In genomic region chr1:74791249-74791648, GRCm38 (mm10) we compare ENCODE assay signal across 10 mouse cellular contexts. TPM values are rescaled to one million over a fixed set of nuclear protein-coding genes. Genes with fewer than 3 reads are reported as not detected.
A peak's percentile ranks its signal among the peaks of the same experiment; 100 is the strongest.
DNase-seq lines count a peak whose midpoint lies in the region; ATAC-seq and TF ChIP-seq lines count a peak whose summit lies in the region.
"Had no signal": no experiment of that assay in that cellular context is flagged by ENCODE, and none has a peak within 500 bp of the region (broad histone marks: within the 10 kb centered on the region; RNA-seq: fewer than 3 reads in every experiment).

TSS of gene Wnt10a (plus strand) at chr1:74791516.

- 0 out of 2 replicates have a peak within 1 kb of the TSS, but pooled peaks have one; percentile 42 for H3K9ac ChIP-seq in heart, embryonic 16.5 days (ENCODE audit: low read length)
- H3K9ac ChIP-seq in midbrain, embryonic 14.5 days (replicated peaks; ENCODE audit: low read length) = no peak within 1 kb of the TSS

- H3K36me3 ChIP-seq in heart, embryonic 16.5 days (ENCODE audit: control insufficient read depth, insufficient read depth) = no peaks in the 10 kb centered on the region
- H3K36me3 ChIP-seq in midbrain, embryonic 14.5 days (ENCODE audit: control insufficient read depth, insufficient read depth, low read length) = no peaks in the 10 kb centered on the region

- intact Hi-C loops in heart, postnatal 10 days (cut with DNase I) = no loop called here

- 2% methylated on average over 11 of the region's 11 CpGs for WGBS in heart, embryonic 16.5 days
- 0% methylated on average over 11 of the region's 11 CpGs for WGBS in midbrain, embryonic 14.5 days

- peak within 1 kb of the TSS; percentile 41 for H3K4me3 ChIP-seq in heart, embryonic 16.5 days (ENCODE audit: low read length)
- peak within 1 kb of the TSS; percentile 25 for H3K4me3 ChIP-seq in midbrain, embryonic 14.5 days (replicated peaks; ENCODE audit: low read depth, low read length)

- TF ChIP-seq CTCF in brain, embryonic 14.5 days (IDR thresholded peaks at IDR 0.05; ENCODE audit: borderline replicate concordance, extremely low read depth, insufficient read depth, insufficient read length) = no peak

- TF ChIP-seq POLR2A in brain, embryonic 14.5 days (IDR thresholded peaks at IDR 0.05; ENCODE audit: borderline replicate concordance, extremely low read depth, insufficient read depth, insufficient read length, poor library complexity, severe bottlenecking) = no peak

- peak within 1 kb of the TSS; percentile 61 for H3K4me2 ChIP-seq in heart, embryonic 16.5 days (ENCODE audit: low read depth, low read length)
- peak within 1 kb of the TSS; percentile 54 for H3K4me2 ChIP-seq in midbrain, embryonic 14.5 days (ENCODE audit: low read length)

- no peak for ATAC-seq in heart, embryonic 16.5 days (replicated peaks; ENCODE audit: extremely low read depth, insufficient read depth, low FRiP score)
- peak; percentile 9; the same call in 1 of the 2 replicates for ATAC-seq in midbrain, embryonic 14.5 days (ENCODE audit: low FRiP score, low TSS enrichment)
- ATAC-seq in activated CD4-positive, CD25-positive, alpha-beta regulatory T cell, adult 4 months = no peak

- peaks cover 98% of the 10 kb centered on the region for H3K27me3 ChIP-seq in heart, embryonic 16.5 days (ENCODE audit: control insufficient read depth, insufficient read depth, low read length)
- H3K27me3 ChIP-seq in midbrain, embryonic 14.5 days (ENCODE audit: control insufficient read depth, insufficient read depth, low read length) = peaks cover 78% of the 10 kb centered on the region

- H3K9me3 ChIP-seq in heart, embryonic 16.5 days (replicated peaks; ENCODE audit: control insufficient read depth, low read length) = no peaks in the 10 kb centered on the region
- no peaks in the 10 kb centered on the region for H3K9me3 ChIP-seq in midbrain, embryonic 14.5 days (ENCODE audit: control insufficient read depth, low read length)

- H3K27ac ChIP-seq in heart, embryonic 16.5 days (ENCODE audit: low read length) = no peak within 1 kb of the TSS
- no peak within 1 kb of the TSS for H3K27ac ChIP-seq in midbrain, embryonic 14.5 days (replicated peaks; ENCODE audit: low read depth, low read length)

- H3K4me1 ChIP-seq in heart, embryonic 16.5 days (ENCODE audit: control insufficient read depth, insufficient read depth, low read length) = peaks cover 15% of the 10 kb centered on the region
- peaks cover 34% of the 10 kb centered on the region for H3K4me1 ChIP-seq in midbrain, embryonic 14.5 days (ENCODE audit: control insufficient read depth, insufficient read depth, low read length)

- DNase-seq in heart, postnatal 10 days = no peak
- peak; percentile 34 for DNase-seq in brain, embryonic 14.5 days (ENCODE audit: low read depth)
- DNase-seq in induced T-regulatory cell, adult 2 months (ENCODE audit: low read depth) = peak; percentile 35
- no peak for DNase-seq in midbrain, embryonic 14.5 days
- no peak for DNase-seq in gastrocnemius, postnatal 10 days
- no peak for DNase-seq in urinary bladder, adult 18-20 months (ENCODE audit: low spot score in 2 of 2)
- DNase-seq: cerebellum, postnatal 36 days had no signal

RNA-seq across cellular contexts. Expression of gene Wnt10a, which starts in this region (rescaled TPM):
- polyA plus RNA-seq in heart, embryonic 16.5 days (2015; fragmentation: Nextera tagmentation; extraction: Ambion mirVana) = 0.20 and 0.24 TPM in 2 replicates
- not detected for total RNA-seq in heart, postnatal 10 days (2021)
- 0.73 and 0.77 TPM in 2 replicates for polyA plus RNA-seq in brain, embryonic 14.5 days (2012; rRNA removed)
- polyA plus RNA-seq in midbrain, embryonic 14.5 days (2014; fragmentation: Nextera tagmentation; extraction: Ambion mirVana) = 0.11 and 0.36 TPM in 2 replicates
- under 1 TPM in 1 of 2 experiments, not detected in 1; 0.29 TPM for total RNA-seq in gastrocnemius, postnatal 10 days (2021)
- polyA plus RNA-seq in activated CD4-positive, CD25-positive, alpha-beta regulatory T cell, adult 4 months (2017; shearing (Covaris generic)) = under 1 TPM in 1 of 2 experiments, not detected in 1; 0.53 TPM
- total RNA-seq: MEL had no signal

Comparison
In these comparisons a context has a peak if more than half of its experiments do, and no peak if none do; other contexts are left out.
1. Peak in DNase-seq in brain, embryonic 14.5 days; RNA of the gene not detected or under 1 TPM.
2. Peak in ATAC-seq, H3K4me3 ChIP-seq and H3K4me2 ChIP-seq in midbrain, embryonic 14.5 days; RNA of the gene not detected or under 1 TPM.